Mouse (Mus musculus) E14TG2a.4 (cell line): ENCODE data around the gene Dact3.

ENCODE experiments used
- CTCF ChIP-seq: conservative IDR thresholded peaks from 2 replicates; pipeline ENCODE4 v1.5.1; 2014; ENCODE audit warnings: low read length
- NANOG ChIP-seq: IDR thresholded peaks from 2 replicates; pipeline ENCODE4 v1.6.1; 2014; ENCODE audit warnings: borderline replicate concordance, low read length, mixed read lengths
- POU5F1 ChIP-seq: IDR thresholded peaks from 2 replicates; pipeline ENCODE4 v1.6.1; 2014; ENCODE audit warnings: low read length, borderline replicate concordance

DNA sequence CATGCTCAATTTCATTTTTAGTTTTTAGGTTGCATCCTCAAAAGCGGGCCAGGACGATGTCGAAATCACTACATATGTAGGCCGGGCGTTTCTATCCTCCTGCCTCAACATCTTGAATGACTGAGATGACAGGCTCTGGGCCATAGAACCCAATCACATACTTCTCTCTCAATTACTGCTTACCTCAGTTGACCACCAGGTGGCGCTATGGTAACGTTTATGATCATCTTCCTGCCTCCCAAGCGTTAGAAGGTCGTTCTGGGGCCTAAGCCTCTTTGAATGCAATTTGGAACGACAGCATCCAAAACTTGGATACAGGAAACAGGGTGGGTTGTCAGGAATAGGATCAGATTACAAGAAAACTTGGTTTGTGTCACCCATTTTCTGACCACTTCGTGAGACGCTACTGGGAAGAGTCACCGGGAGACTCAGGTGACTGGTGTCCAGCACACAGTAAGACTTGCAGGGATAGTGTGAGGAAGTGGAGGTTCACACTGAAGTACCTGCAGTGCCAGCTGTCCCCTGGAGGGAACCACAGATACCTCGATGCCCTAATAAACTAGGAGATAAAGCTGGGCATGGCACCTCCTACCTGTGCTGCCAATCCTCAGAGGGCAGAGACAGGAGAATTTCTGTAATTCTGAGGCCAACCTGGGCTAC lies 57.0 kb downstream of the Dact3 start:
- peak; percentile 59 for TF ChIP-seq CTCF
- no peak for TF ChIP-seq NANOG
- no peak for TF ChIP-seq POU5F1
